Mouse (Mus musculus) heart, embryonic 13.5 days (tissue): ENCODE data around the gene Nfkb1. TPM values are rescaled to one million over a fixed set of nuclear protein-coding genes. Genes with fewer than 3 reads are reported as not detected.

Source experiments
- ATAC-seq: fragments of 200-750 bp; cut with Nextera tagmentation; 2 replicates; pipeline ENCODE4 v1.8.0; 2017; ENCODE audit warnings: moderate TSS enrichment; ENCODE audit not compliant: insufficient number of reproducible peaks, low FRiP score, low TSS enrichment; ENCODE audit errors: extremely low read depth
- H3K27ac ChIP-seq: fragments of 300-500 bp; sonication (generic); replicated peaks from 2 replicates; pipeline ENCODE4 v1.5.1; 2015; ENCODE audit warnings: moderate library complexity, mild to moderate bottlenecking, inconsistent platforms
- H3K27me3 ChIP-seq: fragments of 300-500 bp; sonication (generic); replicated peaks from 2 replicates; pipeline ENCODE4 v1.6.1; 2015; ENCODE audit warnings: mild to moderate bottlenecking, inconsistent platforms
- H3K36me3 ChIP-seq: fragments of 300-500 bp; sonication (generic); 2 replicates; pipeline ENCODE4 v1.6.1; 2015; ENCODE audit warnings: mild to moderate bottlenecking, inconsistent platforms
- H3K4me1 ChIP-seq: fragments of 300-500 bp; sonication (generic); 2 replicates; pipeline ENCODE4 v1.6.1; 2015; ENCODE audit warnings: inconsistent platforms
- H3K4me2 ChIP-seq: fragments of 300-500 bp; sonication (generic); 2 replicates; pipeline ENCODE4 v1.6.1; 2015; ENCODE audit warnings: inconsistent platforms, mild to moderate bottlenecking, moderate library complexity
- H3K4me3 ChIP-seq: fragments of 300-500 bp; sonication (generic); 2 replicates; pipeline ENCODE4 v1.5.1; 2015; ENCODE audit warnings: moderate library complexity, mild to moderate bottlenecking, inconsistent platforms
- H3K9ac ChIP-seq: fragments of 300-500 bp; sonication (generic); 2 replicates; pipeline ENCODE4 v1.6.1; 2015; ENCODE audit warnings: inconsistent platforms, mild to moderate bottlenecking, moderate library complexity
- H3K9me3 ChIP-seq: fragments of 300-500 bp; sonication (generic); 2 replicates; pipeline ENCODE4 v1.6.1; 2016; ENCODE audit warnings: inconsistent platforms
- WGBS: fragments of 180-500 bp; shearing (Covaris S2); methylation state at CpG from one replicate; pipeline ENCODE4 v1.1.7; 2015; ENCODE audit warnings: mixed read lengths; 5-methylcytosine and 5-hydroxymethylcytosine counted together
- polyA plus RNA-seq: library from polyadenylated mRNA; unstranded; fragments of >200 nt; fragmentation: Nextera tagmentation; extraction: Ambion mirVana; gene quantifications from 2 replicates; pipeline ENCODE4 v1.2.1, GENCODE M21; 2015

The Nfkb1 gene
- polyA plus RNA-seq, 1 experiment from 2014 or later, result 13.7 TPM

DNA sequence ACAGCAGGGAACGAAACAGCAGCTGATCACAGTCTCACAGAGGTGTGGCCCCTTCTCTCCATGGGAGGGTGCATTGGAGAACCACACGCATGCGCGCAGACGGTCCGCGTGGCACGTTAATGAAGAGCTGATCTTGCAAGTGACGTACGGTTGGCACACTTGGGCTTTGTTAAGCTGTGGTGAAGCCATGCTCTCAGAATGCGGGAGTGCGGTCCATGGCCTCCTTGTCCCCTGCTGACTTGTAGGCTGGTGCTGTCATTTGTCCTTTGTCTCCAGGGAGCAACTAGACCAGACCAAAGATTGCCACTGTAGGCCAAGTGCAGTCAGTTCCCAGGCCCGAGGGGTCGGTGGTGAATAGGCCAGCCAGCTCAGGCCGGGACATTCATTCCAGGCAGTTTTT is 34.7 kb upstream of the Nfkb1 start:
- Histone ChIP-seq H3K9ac (no peak overlapping the region), H3K4me3 (no peak overlapping the region), H3K27me3 (no peaks in the 10 kb centered on the region), H3K4me2 (no peak overlapping the region), H3K9me3 (no peaks in the 10 kb centered on the region), H3K36me3 (no peaks in the 10 kb centered on the region), H3K27ac (no peak overlapping the region), H3K4me1 (peaks cover 11% of the 10 kb centered on the region)
- no peak for ATAC-seq
- WGBS, result 81% methylated on average over 15 of the region's 15 CpGs

GRCm38 (mm10) chr3:135722104-135722503 is 30.8 kb upstream of the Nfkb1 start:
- Histone ChIP-seq H3K4me2 (no peak overlapping the region), H3K9me3 (no peaks in the 10 kb centered on the region), H3K27me3 (no peaks in the 10 kb centered on the region), H3K27ac (no peak overlapping the region), H3K9ac (no peak overlapping the region), H3K4me1 (peaks cover 17% of the 10 kb centered on the region), H3K4me3 (no peak overlapping the region), H3K36me3 (no peaks in the 10 kb centered on the region)
- ATAC-seq, result no peak
- 88% methylated on average over 2 of the region's 2 CpGs for WGBS

GRCm38 (mm10) chr3:135719969-135720368 is 28.6 kb upstream of the Nfkb1 start:
- Histone ChIP-seq H3K27ac (no peak overlapping the region), H3K36me3 (no peaks in the 10 kb centered on the region), H3K4me3 (no peak overlapping the region), H3K4me2 (no peak overlapping the region), H3K9ac (no peak overlapping the region), H3K4me1 (peaks cover 12% of the 10 kb centered on the region; the same call in 1 of the 2 replicates), H3K27me3 (no peaks in the 10 kb centered on the region), H3K9me3 (no peaks in the 10 kb centered on the region)
- ATAC-seq, result no peak
- WGBS, result 92% methylated on average over 3 of the region's 3 CpGs

- ATAC-seq, result no peak
- no peak overlapping the region for H3K9ac ChIP-seq
- H3K4me3 ChIP-seq, result no peak overlapping the region
- peaks cover 12% of the 10 kb centered on the region; the same call in 1 of the 2 replicates for H3K4me1 ChIP-seq
- H3K27ac ChIP-seq, result no peak overlapping the region
- no peaks in the 10 kb centered on the region for H3K36me3 ChIP-seq
- H3K4me2 ChIP-seq, result no peak overlapping the region
- H3K27me3 ChIP-seq, result no peaks in the 10 kb centered on the region
- H3K9me3 ChIP-seq, result no peaks in the 10 kb centered on the region
- WGBS, result 48% methylated on average over 6 of the region's 6 CpGs
Measured at GRCm38 (mm10) chr3:135719179-135719532, 27.8 kb upstream of the Nfkb1 start.

GRCm38 (mm10) chr3:135718323-135719178 is 27.2 kb upstream of the Nfkb1 start:
- Histone ChIP-seq H3K9ac (0 out of 2 replicates have a peak overlapping the region, but pooled peaks have one; percentile 21), H3K4me3 (no peak overlapping the region), H3K27me3 (no peaks in the 10 kb centered on the region), H3K4me2 (no peak overlapping the region), H3K36me3 (no peaks in the 10 kb centered on the region), H3K4me1 (peaks cover 12% of the 10 kb centered on the region; the same call in 1 of the 2 replicates), H3K9me3 (no peaks in the 10 kb centered on the region), H3K27ac (no peak overlapping the region)
- WGBS, result 57% methylated on average over 6 of the region's 6 CpGs
- no peak for ATAC-seq

DNA sequence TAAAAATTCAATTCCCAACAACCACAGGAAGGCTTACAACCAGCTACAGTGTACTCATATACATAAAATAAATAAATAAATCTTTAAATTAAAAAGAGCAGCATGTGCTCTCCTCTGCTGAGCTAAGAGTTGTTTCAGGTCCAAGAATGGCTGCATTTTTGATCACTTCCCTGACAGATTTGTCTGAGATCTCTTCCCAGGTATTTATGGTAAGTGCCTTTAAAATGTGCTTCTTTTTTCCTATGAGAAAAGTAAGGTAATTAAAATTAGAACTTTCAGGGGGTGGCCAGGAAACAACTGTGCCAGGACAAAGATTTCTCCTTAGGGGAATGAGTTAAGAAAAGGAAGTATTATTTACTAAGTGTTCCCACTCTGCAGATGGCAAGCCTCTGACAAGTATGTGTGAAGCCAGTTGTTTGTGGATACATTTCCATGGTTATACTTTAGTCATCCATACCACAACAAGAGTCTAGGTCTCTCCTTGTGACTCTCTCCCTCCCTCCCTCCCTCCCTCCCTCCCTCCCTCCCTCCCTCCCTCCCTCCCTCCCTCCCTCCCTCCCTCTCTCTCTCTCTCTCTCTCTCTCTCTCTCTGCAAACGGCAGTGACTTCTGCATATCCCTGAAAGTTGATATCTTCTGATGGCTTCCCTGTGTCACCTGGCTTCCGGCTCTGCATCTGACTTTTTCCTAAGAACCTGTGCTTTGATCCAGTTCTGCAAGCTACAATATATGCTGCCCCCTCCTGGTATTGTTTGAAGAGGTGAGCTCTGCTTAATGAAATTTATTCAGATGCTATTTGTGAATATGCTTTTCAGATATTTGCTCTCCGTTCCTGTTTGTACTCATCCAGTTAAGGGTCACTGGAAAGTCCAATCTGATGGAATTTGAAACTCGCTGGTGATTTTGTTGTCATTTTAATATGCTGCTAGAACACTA is 21.9 kb upstream of the Nfkb1 start:
- Histone ChIP-seq H3K4me2 (no peak overlapping the region), H3K36me3 (no peaks in the 10 kb centered on the region), H3K9me3 (no peaks in the 10 kb centered on the region), H3K9ac (no peak overlapping the region), H3K27ac (no peak overlapping the region), H3K27me3 (no peaks in the 10 kb centered on the region), H3K4me1 (peaks cover 2% of the 10 kb centered on the region; the same call in 1 of the 2 replicates), H3K4me3 (no peak overlapping the region)
- WGBS, result 33% methylated on average over 3 of the region's 4 CpGs
- no peak for ATAC-seq

DNA sequence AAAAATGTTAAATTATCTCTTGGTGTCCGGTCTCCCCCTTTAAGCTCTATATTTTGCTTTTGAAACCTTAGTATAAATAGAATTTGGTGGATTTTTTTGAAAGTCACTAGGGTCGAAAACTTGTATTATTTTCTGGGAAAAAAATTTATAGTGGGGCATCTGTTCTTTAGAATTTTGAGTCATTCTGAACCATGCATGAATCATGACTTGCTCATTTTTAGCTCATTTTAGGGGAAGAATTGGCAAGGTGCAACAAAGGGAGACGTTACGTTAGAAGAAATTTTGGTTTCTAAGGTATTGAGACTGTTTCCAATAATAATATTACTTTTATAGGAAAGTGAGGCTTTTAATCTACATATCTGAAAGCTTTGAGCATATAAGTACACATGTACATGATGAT is 20.3 kb upstream of the Nfkb1 start:
- Histone ChIP-seq H3K4me1 (no peaks in the 10 kb centered on the region), H3K9me3 (no peaks in the 10 kb centered on the region), H3K27ac (no peak overlapping the region), H3K9ac (no peak overlapping the region), H3K4me2 (no peak overlapping the region), H3K36me3 (no peaks in the 10 kb centered on the region), H3K27me3 (no peaks in the 10 kb centered on the region), H3K4me3 (no peak overlapping the region)
- 89% methylated on average over 4 of the region's 4 CpGs for WGBS
- no peak for ATAC-seq

DNA sequence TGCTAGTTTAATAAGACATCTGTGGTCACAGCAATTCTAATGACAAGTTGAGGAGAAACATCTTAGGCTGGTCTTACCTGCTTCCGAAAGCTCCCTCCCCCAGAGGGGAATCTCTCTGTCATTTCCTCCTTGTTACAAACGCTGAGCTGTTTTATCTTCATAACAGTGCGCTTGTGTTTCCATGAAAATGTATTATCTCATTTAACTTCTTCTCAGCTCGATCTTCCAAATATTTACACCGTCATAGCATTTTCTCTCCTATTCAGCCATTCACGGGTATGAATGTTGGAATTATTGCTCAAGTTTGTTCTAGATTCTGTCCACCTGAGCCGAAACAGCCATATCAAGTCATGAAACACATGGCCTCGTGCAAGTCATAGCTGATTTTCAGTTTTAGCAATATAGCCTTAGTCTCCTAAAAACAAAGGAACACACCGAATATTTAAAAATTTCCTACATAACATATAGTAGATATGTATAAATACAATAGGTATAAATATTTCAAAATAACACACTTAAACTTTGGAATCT is 19.8 kb upstream of the Nfkb1 start:
- Histone ChIP-seq H3K27me3 (no peaks in the 10 kb centered on the region), H3K4me3 (no peak overlapping the region), H3K27ac (no peak overlapping the region), H3K9me3 (no peaks in the 10 kb centered on the region), H3K36me3 (no peaks in the 10 kb centered on the region), H3K9ac (no peak overlapping the region), H3K4me2 (no peak overlapping the region), H3K4me1 (no peaks in the 10 kb centered on the region)
- no peak for ATAC-seq
- 80% methylated on average over 9 of the region's 9 CpGs for WGBS

- Histone ChIP-seq H3K27me3 (no peaks in the 10 kb centered on the region), H3K4me3 (no peak overlapping the region), H3K4me1 (peaks cover 21% of the 10 kb centered on the region), H3K36me3 (no peaks in the 10 kb centered on the region), H3K9me3 (no peaks in the 10 kb centered on the region), H3K9ac (no peak overlapping the region), H3K27ac (no peak overlapping the region), H3K4me2 (no peak overlapping the region)
- no peak for ATAC-seq
- WGBS, result 45% methylated on average over 2 of the region's 2 CpGs
Measured at GRCm38 (mm10) chr3:135703307-135703706, 12.0 kb upstream of the Nfkb1 start.

GRCm38 (mm10) chr3:135702658-135703057 is 11.3 kb upstream of the Nfkb1 start:
- Histone ChIP-seq H3K36me3 (no peaks in the 10 kb centered on the region), H3K9ac (no peak overlapping the region), H3K9me3 (no peaks in the 10 kb centered on the region), H3K4me2 (no peak overlapping the region), H3K27ac (no peak overlapping the region), H3K4me3 (no peak overlapping the region), H3K4me1 (peaks cover 21% of the 10 kb centered on the region), H3K27me3 (no peaks in the 10 kb centered on the region)
- WGBS, result 77% methylated on average over 5 of the region's 5 CpGs
- ATAC-seq, result no peak

GRCm38 (mm10) chr3:135699523-135700264 is 8.3 kb upstream of the Nfkb1 start:
- no peaks in the 10 kb centered on the region for H3K27me3 ChIP-seq
- 57% methylated on average over 10 of the region's 10 CpGs for WGBS
- H3K4me3 ChIP-seq, result no peak overlapping the region
- no peak for ATAC-seq
- no peak overlapping the region for H3K9ac ChIP-seq
- H3K27ac ChIP-seq, result no peak overlapping the region; the same call in 1 of the 2 replicates
- H3K36me3 ChIP-seq, result no peaks in the 10 kb centered on the region
- peaks cover 27% of the 10 kb centered on the region for H3K4me1 ChIP-seq
- H3K9me3 ChIP-seq, result no peaks in the 10 kb centered on the region
- H3K4me2 ChIP-seq, result no peak overlapping the region
